Mouse (Mus musculus) embryonic facial prominence, embryonic 15.5 days (tissue): ENCODE data around the gene Smarcb1. TPM values are rescaled to one million over a fixed set of nuclear protein-coding genes. Genes with fewer than 3 reads are reported as not detected.

Source experiments
- ATAC-seq: fragments of 200-750 bp; cut with Nextera tagmentation; 2 replicates; pipeline ENCODE4 v1.8.0; 2017; ENCODE audit warnings: low read depth, moderate TSS enrichment; ENCODE audit not compliant: insufficient number of reproducible peaks, low FRiP score, low TSS enrichment
- H3K27ac ChIP-seq: fragments of 300-500 bp; sonication (generic); replicated peaks from 2 replicates; pipeline ENCODE4 v1.5.1; 2015; ENCODE audit warnings: mild to moderate bottlenecking, inconsistent platforms
- H3K27me3 ChIP-seq: fragments of 300-500 bp; sonication (generic); 2 replicates; pipeline ENCODE4 v1.6.1; 2015; ENCODE audit warnings: inconsistent platforms
- H3K36me3 ChIP-seq: fragments of 300-500 bp; sonication (generic); 2 replicates; pipeline ENCODE4 v1.6.1; 2015; ENCODE audit warnings: mild to moderate bottlenecking, inconsistent platforms
- H3K4me1 ChIP-seq: fragments of 300-500 bp; sonication (generic); 2 replicates; pipeline ENCODE4 v1.6.1; 2015; ENCODE audit warnings: inconsistent platforms
- H3K4me2 ChIP-seq: fragments of 300-500 bp; sonication (generic); replicated peaks from 2 replicates; pipeline ENCODE4 v1.6.1; 2015; ENCODE audit warnings: mild to moderate bottlenecking, inconsistent platforms
- H3K4me3 ChIP-seq: fragments of 300-500 bp; sonication (generic); replicated peaks from 2 replicates; pipeline ENCODE4 v1.5.1; 2015; ENCODE audit warnings: mild to moderate bottlenecking, inconsistent platforms
- H3K9ac ChIP-seq: fragments of 300-500 bp; sonication (generic); 2 replicates; pipeline ENCODE4 v1.6.1; 2015; ENCODE audit warnings: inconsistent platforms
- H3K9me3 ChIP-seq: fragments of 300-500 bp; sonication (generic); replicated peaks from 2 replicates; pipeline ENCODE4 v1.6.1; 2016; ENCODE audit warnings: inconsistent platforms
- WGBS: fragments of 180-500 bp; shearing (Covaris S2); methylation state at CpG from one replicate; pipeline ENCODE4 v1.1.7; 2015; 5-methylcytosine and 5-hydroxymethylcytosine counted together
- polyA plus RNA-seq: library from polyadenylated mRNA; unstranded; fragments of >200 nt; fragmentation: Nextera tagmentation; extraction: Ambion mirVana; gene quantifications from 2 replicates; pipeline ENCODE4 v1.2.1, GENCODE M21; 2015

Gene Smarcb1
- polyA plus RNA-seq, 1 experiment from 2014 or later = 192 TPM

DNA sequence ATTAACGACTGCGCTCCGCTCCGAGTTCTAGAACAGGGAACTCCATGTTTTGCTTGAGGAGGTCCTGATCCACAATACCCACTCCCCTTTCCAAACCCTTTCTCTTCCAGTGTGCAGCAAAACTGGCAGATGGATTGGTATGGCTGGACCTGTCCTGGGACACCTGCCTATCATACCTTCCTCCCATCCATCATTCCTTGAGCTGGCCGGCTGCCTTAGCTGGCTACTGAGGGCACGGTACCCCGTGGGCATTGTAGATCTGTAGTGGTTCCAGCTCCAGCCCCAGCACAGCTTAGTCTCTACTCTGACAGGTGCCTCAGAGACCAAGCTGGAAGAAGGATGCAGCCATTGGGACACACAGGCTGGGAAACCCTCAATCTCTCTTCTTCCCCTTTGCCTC is 9.9 kb upstream of the Smarcb1 start:
- Histone ChIP-seq H3K4me1 (peaks cover 44% of the 10 kb centered on the region), H3K4me2 (peak overlapping the region; percentile 95), H3K27ac (0 out of 2 replicates have a peak overlapping the region, but pooled peaks have one; percentile 85), H3K36me3 (peaks cover 18% of the 10 kb centered on the region), H3K4me3 (peak overlapping the region; percentile 66), H3K9me3 (no peaks in the 10 kb centered on the region), H3K27me3 (peaks cover 12% of the 10 kb centered on the region), H3K9ac (no peak overlapping the region; the same call in 1 of the 2 replicates)
- 13% methylated on average over 7 of the region's 7 CpGs for WGBS
- no peak for ATAC-seq

DNA sequence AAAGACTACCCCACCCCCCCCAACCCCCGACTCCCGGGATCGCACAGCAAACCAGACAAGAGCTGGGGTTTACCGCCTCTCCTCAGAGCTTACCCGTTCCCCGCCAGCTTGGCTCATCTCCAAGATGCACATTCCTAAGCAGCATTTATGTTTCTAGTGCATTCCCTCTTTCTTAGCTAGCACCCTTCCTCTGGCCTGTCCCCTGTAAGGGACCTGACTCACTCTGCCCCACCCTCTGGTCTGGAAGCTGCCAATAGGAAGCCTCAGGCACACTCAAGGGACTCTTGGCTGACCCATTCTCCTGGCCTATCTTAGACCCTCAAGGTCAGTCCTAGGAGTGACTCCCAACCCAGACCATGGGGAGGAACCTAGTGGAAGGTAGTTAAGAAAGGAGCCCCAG is 8.9 kb upstream of the Smarcb1 start:
- 5% methylated on average over 6 of the region's 6 CpGs for WGBS
- Histone ChIP-seq H3K27ac (no peak overlapping the region), H3K4me2 (peak overlapping the region; percentile 95), H3K36me3 (peaks cover 28% of the 10 kb centered on the region), H3K4me3 (peak overlapping the region; percentile 66), H3K9ac (no peak overlapping the region), H3K27me3 (peaks cover 2% of the 10 kb centered on the region; the same call in 1 of the 2 replicates), H3K4me1 (peaks cover 34% of the 10 kb centered on the region), H3K9me3 (no peaks in the 10 kb centered on the region)
- no peak for ATAC-seq

DNA sequence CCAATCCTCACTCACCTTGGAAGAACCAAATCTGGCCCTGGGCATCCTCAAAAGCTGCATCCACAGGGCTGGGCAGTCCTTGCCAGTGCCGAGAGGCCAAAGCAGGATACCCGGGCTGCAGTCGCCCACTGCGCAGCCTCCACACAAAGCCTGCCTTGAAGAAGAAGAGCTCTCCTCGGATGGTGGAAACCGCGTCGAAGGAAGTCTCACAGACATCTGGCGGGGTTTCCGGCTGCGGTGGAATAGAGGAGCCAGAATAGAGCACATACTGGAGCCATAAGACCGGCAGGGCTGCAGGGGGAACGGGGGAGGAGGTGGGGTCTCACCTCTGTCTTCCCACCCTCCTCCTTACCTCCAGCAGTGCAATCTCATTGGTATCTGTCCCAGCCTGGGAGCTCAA is 5.0 kb upstream of the Smarcb1 start:
- H3K9ac ChIP-seq = no peak overlapping the region
- peaks cover 34% of the 10 kb centered on the region for H3K4me1 ChIP-seq
- WGBS = 59% methylated on average over 13 of the region's 13 CpGs
- H3K4me2 ChIP-seq = no peak overlapping the region
- H3K9me3 ChIP-seq = no peaks in the 10 kb centered on the region
- ATAC-seq = no peak
- no peak overlapping the region for H3K4me3 ChIP-seq
- peaks cover 45% of the 10 kb centered on the region for H3K36me3 ChIP-seq
- H3K27ac ChIP-seq = no peak overlapping the region
- no peaks in the 10 kb centered on the region for H3K27me3 ChIP-seq

DNA sequence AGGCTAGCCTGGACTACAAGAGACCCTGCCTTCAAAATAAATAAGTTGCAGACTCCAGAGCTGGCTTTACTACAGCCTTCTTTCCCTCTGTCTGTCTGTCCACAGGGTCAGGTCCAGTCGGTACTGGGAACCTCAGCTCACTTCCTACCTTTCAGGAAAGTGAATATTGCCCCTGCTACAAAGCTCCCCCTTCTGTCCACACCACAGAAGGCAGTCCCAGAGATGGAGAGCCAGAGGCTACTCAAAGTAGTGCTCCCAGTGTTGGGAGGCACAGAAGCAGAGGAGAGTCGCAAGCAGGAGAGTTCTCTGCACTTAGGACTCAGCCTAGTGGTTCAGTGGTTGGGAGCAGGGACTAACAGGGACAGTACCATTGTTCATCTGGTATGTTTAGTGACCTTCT is 2.9 kb upstream of the Smarcb1 start:
- Histone ChIP-seq H3K4me2 (no peak overlapping the region), H3K36me3 (peaks cover 45% of the 10 kb centered on the region), H3K4me3 (no peak overlapping the region), H3K27ac (no peak overlapping the region), H3K9me3 (no peaks in the 10 kb centered on the region), H3K9ac (no peak overlapping the region), H3K4me1 (peaks cover 25% of the 10 kb centered on the region), H3K27me3 (no peaks in the 10 kb centered on the region)
- 62% methylated on average over 2 of the region's 2 CpGs for WGBS
- no peak for ATAC-seq

DNA sequence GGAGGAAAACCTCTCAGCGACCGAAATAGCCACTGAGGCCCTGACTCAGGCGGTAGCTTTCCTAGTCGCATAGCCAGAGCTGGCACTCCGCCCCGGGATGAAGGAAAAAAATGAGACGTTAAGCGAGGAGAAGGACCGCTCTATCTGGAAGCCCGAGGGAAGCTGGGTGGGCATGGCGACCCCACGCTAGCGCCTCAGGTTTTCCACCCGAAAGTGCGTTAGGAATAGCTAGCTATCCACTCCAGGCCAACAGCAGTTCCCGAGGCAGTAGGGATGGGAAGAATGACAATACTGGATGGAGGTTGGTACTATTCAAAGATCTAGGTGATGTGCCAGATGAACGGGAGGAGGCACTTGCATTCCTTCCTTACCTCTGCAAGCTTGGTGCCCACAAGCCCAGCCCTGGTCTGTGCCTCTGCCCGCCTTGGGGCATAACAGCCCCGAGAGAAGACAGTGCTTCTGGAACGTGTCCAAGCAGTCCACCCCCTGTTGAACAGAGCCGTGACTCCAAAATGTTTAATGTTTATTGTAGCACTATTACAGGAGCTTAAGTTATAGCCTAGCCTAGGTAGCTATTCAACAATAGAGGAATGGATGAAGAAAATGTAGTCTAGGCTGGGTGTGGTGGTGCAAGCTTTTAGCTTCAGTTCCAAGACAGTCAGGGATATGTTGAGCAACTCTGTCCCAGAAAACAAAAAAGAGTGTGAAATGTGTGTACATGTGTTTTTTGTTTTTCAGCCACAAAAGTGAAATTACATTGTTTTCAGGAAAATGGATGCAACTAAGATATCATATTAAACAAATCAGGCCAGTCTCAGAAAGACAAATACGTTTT is 526 bp upstream of the Smarcb1 start:
- WGBS = 3% methylated on average over 22 of the region's 22 CpGs
- H3K27me3 ChIP-seq = no peaks in the 10 kb centered on the region
- H3K4me2 ChIP-seq = peak overlapping the region; percentile 76
- peak; percentile 27 for ATAC-seq
- H3K36me3 ChIP-seq = peaks cover 34% of the 10 kb centered on the region
- H3K27ac ChIP-seq = peak overlapping the region; percentile 96
- peaks cover 46% of the 10 kb centered on the region for H3K4me1 ChIP-seq
- peak overlapping the region; percentile 78 for H3K4me3 ChIP-seq
- no peaks in the 10 kb centered on the region for H3K9me3 ChIP-seq
- H3K9ac ChIP-seq = peak overlapping the region; percentile 88

DNA sequence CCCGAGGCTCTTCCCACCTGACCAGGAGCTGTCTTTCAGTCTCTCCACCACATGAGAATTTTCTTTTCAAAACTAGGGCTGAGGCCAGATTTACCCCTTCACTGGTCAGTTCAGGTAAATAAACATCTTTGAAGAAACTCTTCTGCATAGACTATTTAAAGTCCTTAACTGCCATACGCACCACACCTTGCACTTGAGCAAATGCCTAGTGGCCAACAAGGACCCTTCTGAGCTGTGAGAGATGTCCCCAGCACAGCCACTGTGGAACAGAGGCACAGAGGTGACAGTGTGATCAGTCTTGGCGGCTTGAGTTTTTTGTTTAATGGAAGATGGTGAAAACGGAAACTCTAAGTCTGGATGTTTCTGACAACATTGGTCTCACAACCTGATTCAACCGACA is 2.4 kb downstream of the Smarcb1 start:
- H3K4me2 ChIP-seq = no peak overlapping the region
- H3K27me3 ChIP-seq = no peaks in the 10 kb centered on the region
- 84% methylated on average over 5 of the region's 5 CpGs for WGBS
- H3K4me3 ChIP-seq = no peak overlapping the region
- no peak overlapping the region for H3K27ac ChIP-seq
- H3K36me3 ChIP-seq = peaks cover 28% of the 10 kb centered on the region
- no peaks in the 10 kb centered on the region for H3K9me3 ChIP-seq
- H3K9ac ChIP-seq = no peak overlapping the region
- peaks cover 61% of the 10 kb centered on the region for H3K4me1 ChIP-seq
- no peak for ATAC-seq

DNA sequence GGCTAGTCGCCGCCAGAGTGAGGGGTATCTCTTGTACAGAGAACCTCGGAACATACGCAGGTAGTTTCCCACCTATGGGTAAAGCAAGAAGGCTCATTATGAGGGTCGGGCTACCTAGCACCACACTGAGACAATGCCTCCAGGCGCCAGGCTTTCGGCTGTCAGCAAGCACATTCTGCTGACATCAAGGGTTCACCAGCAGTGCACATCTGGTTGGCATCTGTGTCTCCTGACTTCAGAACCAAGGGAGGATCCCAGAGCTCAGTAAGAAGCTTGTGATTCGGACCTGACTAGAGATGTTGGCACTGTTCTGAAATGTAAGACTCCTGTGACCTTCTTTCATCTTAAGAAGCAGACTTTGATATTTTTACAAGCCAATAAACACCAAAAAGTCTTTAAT is 4.6 kb downstream of the Smarcb1 start:
- peaks cover 55% of the 10 kb centered on the region for H3K4me1 ChIP-seq
- no peak overlapping the region for H3K9ac ChIP-seq
- H3K27me3 ChIP-seq = no peaks in the 10 kb centered on the region
- H3K27ac ChIP-seq = peak overlapping the region; percentile 25; the same call in 1 of the 2 replicates
- WGBS = 36% methylated on average over 8 of the region's 8 CpGs
- H3K9me3 ChIP-seq = no peaks in the 10 kb centered on the region
- H3K36me3 ChIP-seq = peaks cover 40% of the 10 kb centered on the region
- no peak overlapping the region for H3K4me3 ChIP-seq
- ATAC-seq = no peak
- no peak overlapping the region for H3K4me2 ChIP-seq

DNA sequence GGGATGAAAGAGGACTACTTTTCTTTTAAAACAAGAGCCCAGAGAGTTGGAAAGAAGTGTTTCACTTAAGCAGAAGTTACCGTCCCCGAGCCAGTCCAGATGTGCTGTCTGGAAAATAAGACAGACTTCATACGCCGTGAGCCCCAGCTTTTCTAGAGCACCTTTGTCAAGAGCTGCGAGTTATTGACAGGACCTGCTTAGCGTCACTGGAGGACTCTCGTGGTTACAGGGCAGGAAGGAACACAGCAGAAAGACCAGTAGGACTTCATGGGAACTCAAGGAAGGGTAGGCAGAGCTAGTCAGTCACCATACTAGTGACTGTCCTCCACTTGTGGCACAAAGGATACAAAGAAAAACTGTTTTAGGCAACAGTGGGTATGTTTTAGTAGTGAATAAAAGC is 5.9 kb downstream of the Smarcb1 start:
- no peaks in the 10 kb centered on the region for H3K27me3 ChIP-seq
- WGBS = 75% methylated on average over 7 of the region's 7 CpGs
- no peak overlapping the region for H3K4me2 ChIP-seq
- H3K4me3 ChIP-seq = no peak overlapping the region
- H3K27ac ChIP-seq = 0 out of 2 replicates have a peak overlapping the region, but pooled peaks have one; percentile 25
- peaks cover 52% of the 10 kb centered on the region for H3K36me3 ChIP-seq
- no peak for ATAC-seq
- no peak overlapping the region for H3K9ac ChIP-seq
- peaks cover 53% of the 10 kb centered on the region for H3K4me1 ChIP-seq
- no peaks in the 10 kb centered on the region for H3K9me3 ChIP-seq

DNA sequence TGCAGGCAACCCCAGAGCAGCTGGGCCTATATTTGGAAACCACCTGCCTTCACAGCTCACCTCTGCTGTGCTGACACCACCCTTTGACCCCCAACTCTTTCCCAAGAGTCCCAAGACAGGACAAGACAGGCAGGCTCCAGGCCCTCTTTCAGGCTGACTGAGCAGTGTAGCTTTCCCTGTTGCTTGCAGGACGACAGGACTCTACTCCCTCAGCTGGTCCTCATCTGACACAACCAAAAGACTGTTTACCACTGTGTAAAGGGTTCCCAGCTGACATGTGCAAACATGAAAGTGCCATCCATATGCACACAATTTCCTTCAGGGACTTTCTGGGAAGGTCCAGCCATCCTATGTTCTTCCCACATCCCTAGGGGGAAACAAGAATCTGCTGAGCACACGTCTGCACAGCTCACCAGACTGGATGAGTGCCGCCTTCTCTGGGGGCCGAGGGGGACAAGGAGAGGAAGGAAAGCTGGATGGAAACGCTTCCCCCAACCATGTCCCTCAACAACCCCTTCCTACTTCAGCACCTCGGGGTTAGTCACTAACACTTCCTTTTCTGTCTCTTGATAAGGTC is 8.3 kb downstream of the Smarcb1 start:
- no peak overlapping the region for H3K4me3 ChIP-seq
- peak; percentile 78; the same call in 1 of the 2 replicates for ATAC-seq
- no peak overlapping the region for H3K4me2 ChIP-seq
- no peaks in the 10 kb centered on the region for H3K27me3 ChIP-seq
- no peaks in the 10 kb centered on the region for H3K9me3 ChIP-seq
- H3K9ac ChIP-seq = no peak overlapping the region
- WGBS = 35% methylated on average over 6 of the region's 6 CpGs
- H3K4me1 ChIP-seq = peaks cover 33% of the 10 kb centered on the region
- peaks cover 70% of the 10 kb centered on the region for H3K36me3 ChIP-seq
- H3K27ac ChIP-seq = peak overlapping the region; percentile 65

DNA sequence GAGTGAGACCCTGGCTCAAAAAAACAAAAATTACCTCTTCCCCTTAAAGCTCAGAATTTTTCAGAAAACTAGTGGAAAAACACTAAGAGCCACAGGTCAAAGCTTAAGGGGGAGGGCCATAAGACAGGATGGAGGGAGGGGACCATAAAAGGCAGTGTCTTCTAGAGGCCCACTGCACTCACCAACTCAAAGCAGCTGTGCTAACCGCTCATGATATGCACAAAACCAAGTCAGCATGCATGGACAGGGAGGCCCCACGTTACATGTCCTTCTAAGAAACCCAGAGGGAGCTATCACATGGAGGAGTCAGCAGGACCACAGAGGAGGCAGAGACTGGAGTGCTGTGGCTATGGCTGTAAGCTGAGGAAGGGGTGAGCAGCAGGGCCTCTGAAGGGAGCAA is 10.7 kb downstream of the Smarcb1 start:
- peaks cover 78% of the 10 kb centered on the region for H3K36me3 ChIP-seq
- no peak for ATAC-seq
- WGBS = 63% methylated on average over 2 of the region's 2 CpGs

DNA sequence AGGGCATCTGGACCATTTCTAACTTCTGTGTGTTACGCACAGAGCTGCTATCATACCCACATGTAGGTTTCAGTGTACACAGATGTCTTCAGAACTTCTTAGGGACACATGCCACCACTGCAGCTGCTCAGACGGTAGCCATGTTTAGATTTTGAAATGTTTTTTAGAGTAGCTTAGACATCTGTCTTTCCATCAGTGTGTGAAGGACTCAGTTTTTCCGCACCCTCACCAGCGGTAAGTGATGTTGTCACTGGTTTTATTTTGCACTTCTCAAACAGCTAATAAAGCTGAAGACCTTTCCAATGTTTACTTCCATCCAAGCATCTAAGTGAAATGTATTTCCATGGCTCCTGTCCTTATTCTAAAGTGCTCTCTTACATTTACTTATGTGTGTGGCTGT is 14.5 kb downstream of the Smarcb1 start:
- 76% methylated on average over 4 of the region's 4 CpGs for WGBS
- H3K36me3 ChIP-seq = peaks cover 89% of the 10 kb centered on the region

More for the DNA sequence above, 10.7 kb downstream of the Smarcb1 start:
- H3K9me3 ChIP-seq = no peaks in the 10 kb centered on the region
- peaks cover 11% of the 10 kb centered on the region for H3K4me1 ChIP-seq
- no peak overlapping the region for H3K4me3 ChIP-seq
- H3K27me3 ChIP-seq = no peaks in the 10 kb centered on the region
- H3K4me2 ChIP-seq = no peak overlapping the region
- H3K27ac ChIP-seq = no peak overlapping the region
- H3K9ac ChIP-seq = no peak overlapping the region

More for the DNA sequence above, 14.5 kb downstream of the Smarcb1 start:
- no peak overlapping the region for H3K9ac ChIP-seq
- H3K27ac ChIP-seq = no peak overlapping the region
- H3K9me3 ChIP-seq = no peaks in the 10 kb centered on the region
- H3K4me3 ChIP-seq = no peak overlapping the region
- no peaks in the 10 kb centered on the region for H3K4me1 ChIP-seq
- H3K27me3 ChIP-seq = no peaks in the 10 kb centered on the region
- H3K4me2 ChIP-seq = no peak overlapping the region
- ATAC-seq = no peak
